ENCODE assay signal across 9 mouse cellular contexts in genomic region chr8:90657641-90658051, GRCm38 (mm10).
A peak's percentile ranks its signal among the peaks of the same experiment; 100 is the strongest.
DNase-seq lines count a peak whose midpoint lies in the region; ATAC-seq and TF ChIP-seq lines count a peak whose summit lies in the region.
"Had no signal": no experiment of that assay in that cellular context is flagged by ENCODE, and none has a peak within 500 bp of the region (broad histone marks: within the 10 kb centered on the region; RNA-seq: fewer than 3 reads in every experiment).

No protein-coding gene starts in this region.

- 0 out of 2 replicates have a peak, but pooled peaks cover 5% of the 10 kb centered on the region for H3K9me3 ChIP-seq in intestine, embryonic 14.5 days (ENCODE audit: control insufficient read depth, low read length)
- no peaks in the 10 kb centered on the region for H3K9me3 ChIP-seq in intestine, embryonic 15.5 days
- peaks cover 8% of the 10 kb centered on the region; the same call in 1 of the 2 replicates for H3K9me3 ChIP-seq in midbrain, postnatal 0 days (ENCODE audit: low read length)

- DNase-seq in intestine, embryonic 14.5 days (ENCODE audit: low spot score): peak; percentile 64
- peak; percentile 68 to 77 for DNase-seq in cerebellum, postnatal 25 days
- DNase-seq in frontal cortex, postnatal 36 days (ENCODE audit: low spot score in 2 of 2): peak; percentile 68 to 82
- DNase-seq in left cerebral cortex, adult 11 months (ENCODE audit: low spot score): peak; percentile 64
- peak; percentile 90 for DNase-seq in midbrain, postnatal 0 days (ENCODE audit: low spot score)
- DNase-seq in thymus, postnatal 4 days: no peak
- no peak for DNase-seq in spleen, adult 12 weeks (ENCODE audit: low spot score)

- no peaks in the 10 kb centered on the region for H3K4me1 ChIP-seq in intestine, embryonic 14.5 days (replicated peaks; ENCODE audit: control insufficient read depth, insufficient read depth, low read length)
- H3K4me1 ChIP-seq in intestine, embryonic 15.5 days (replicated peaks): no peaks in the 10 kb centered on the region
- H3K4me1 ChIP-seq in midbrain, postnatal 0 days (ENCODE audit: insufficient read depth, low read length): peaks cover 5% of the 10 kb centered on the region; the same call in 1 of the 2 replicates

- H3K27me3 ChIP-seq in intestine, embryonic 14.5 days (replicated peaks; ENCODE audit: control insufficient read depth, insufficient read depth, low read length): no peaks in the 10 kb centered on the region
- H3K27me3 ChIP-seq in intestine, embryonic 15.5 days (replicated peaks): no peaks in the 10 kb centered on the region
- H3K27me3 ChIP-seq in midbrain, postnatal 0 days (ENCODE audit: insufficient read depth, low read length): no peaks in the 10 kb centered on the region

- H3K9ac ChIP-seq in intestine, embryonic 14.5 days (ENCODE audit: low read length): no peak overlapping the region
- no peak overlapping the region for H3K9ac ChIP-seq in intestine, embryonic 15.5 days
- H3K9ac ChIP-seq in midbrain, postnatal 0 days (replicated peaks; ENCODE audit: low read length, poor library complexity, severe bottlenecking): no peak overlapping the region

- no peak overlapping the region for H3K4me2 ChIP-seq in intestine, embryonic 14.5 days (ENCODE audit: low read length)
- H3K4me2 ChIP-seq in intestine, embryonic 15.5 days (replicated peaks): no peak overlapping the region
- peak overlapping the region; percentile 28; the same call in 1 of the 2 replicates for H3K4me2 ChIP-seq in midbrain, postnatal 0 days (ENCODE audit: low read depth, low read length, poor library complexity, severe bottlenecking)

- no peak overlapping the region for H3K27ac ChIP-seq in intestine, embryonic 14.5 days (ENCODE audit: low read depth)
- H3K27ac ChIP-seq in intestine, embryonic 15.5 days: no peak overlapping the region
- H3K27ac ChIP-seq in midbrain, postnatal 0 days (ENCODE audit: low read depth, low read length): no peak overlapping the region

- H3K4me3 ChIP-seq in intestine, embryonic 14.5 days (ENCODE audit: low read depth, low read length): no peak overlapping the region
- no peak overlapping the region for H3K4me3 ChIP-seq in intestine, embryonic 15.5 days (replicated peaks)
- H3K4me3 ChIP-seq in midbrain, postnatal 0 days (ENCODE audit: low read depth, low read length): no peak overlapping the region

- peak; percentile 88 for TF ChIP-seq CTCF in midbrain, postnatal 0 days (IDR thresholded peaks at IDR 0.05)

- H3K36me3 ChIP-seq in intestine, embryonic 14.5 days (ENCODE audit: control insufficient read depth, insufficient read depth, low read length): no peaks in the 10 kb centered on the region
- no peaks in the 10 kb centered on the region for H3K36me3 ChIP-seq in intestine, embryonic 15.5 days
- H3K36me3 ChIP-seq in midbrain, postnatal 0 days (ENCODE audit: insufficient read depth, low read length): no peaks in the 10 kb centered on the region
- H3K36me3 ChIP-seq: G1E had no signal

- ATAC-seq in intestine, embryonic 14.5 days (replicated peaks; ENCODE audit: low FRiP score, low TSS enrichment, low read depth): no peak
- ATAC-seq in intestine, embryonic 15.5 days: no peak
- no peak for ATAC-seq in midbrain, postnatal 0 days (ENCODE audit: low FRiP score)

- WGBS in intestine, embryonic 14.5 days: 24% methylated on average over 7 of the region's 7 CpGs
- WGBS in intestine, embryonic 15.5 days: 21% methylated on average over 7 of the region's 7 CpGs
- WGBS in midbrain, postnatal 0 days: 7% methylated on average over 7 of the region's 7 CpGs

Comparison
In these comparisons a context has a peak if more than half of its experiments do, and no peak if none do; other contexts are left out.
1. DNase-seq: peak in intestine, embryonic 14.5 days (single experiment), cerebellum, postnatal 25 days (2 of 2), frontal cortex, postnatal 36 days (2 of 2), left cerebral cortex, adult 11 months (single experiment) and midbrain, postnatal 0 days (single experiment); none in thymus, postnatal 4 days (single experiment) and spleen, adult 12 weeks (single experiment).